Mouse (Mus musculus) kidney, adult 2 months (tissue): ENCODE measurements around the gene Kalrn.

ENCODE experiments used
- CTCF ChIP-seq: fragments of 200-500 bp; conservative IDR thresholded peaks from 2 replicates; pipeline ENCODE4 v1.5.1; 2011; ENCODE audit warnings: low read depth, mild to moderate bottlenecking, control low read depth, low read length, moderate library complexity, mixed read lengths; ENCODE audit not compliant: insufficient read depth, insufficient read length
- POLR2A ChIP-seq: fragments of 200-500 bp; IDR thresholded peaks from one replicate; pipeline ENCODE4 v1.6.1; 2011; ENCODE audit warnings: low read depth, low read length, control low read depth

GRCm38 (mm10) chr16:33989106-33989505, 584.2 kb downstream of the Kalrn start:
- TF ChIP-seq CTCF, result no peak
- no peak for TF ChIP-seq POLR2A
